Mouse (Mus musculus): ENCODE results near the gene Pth1r. TPM values are rescaled to one million over a fixed set of nuclear protein-coding genes. Genes with fewer than 3 reads are reported as not detected.
A peak's percentile ranks its signal among the peaks of the same experiment; 100 is the strongest.

Gene Pth1r
- polyA plus RNA-seq, 1 experiment from 2014 or later, result 9.3 TPM

DNA sequence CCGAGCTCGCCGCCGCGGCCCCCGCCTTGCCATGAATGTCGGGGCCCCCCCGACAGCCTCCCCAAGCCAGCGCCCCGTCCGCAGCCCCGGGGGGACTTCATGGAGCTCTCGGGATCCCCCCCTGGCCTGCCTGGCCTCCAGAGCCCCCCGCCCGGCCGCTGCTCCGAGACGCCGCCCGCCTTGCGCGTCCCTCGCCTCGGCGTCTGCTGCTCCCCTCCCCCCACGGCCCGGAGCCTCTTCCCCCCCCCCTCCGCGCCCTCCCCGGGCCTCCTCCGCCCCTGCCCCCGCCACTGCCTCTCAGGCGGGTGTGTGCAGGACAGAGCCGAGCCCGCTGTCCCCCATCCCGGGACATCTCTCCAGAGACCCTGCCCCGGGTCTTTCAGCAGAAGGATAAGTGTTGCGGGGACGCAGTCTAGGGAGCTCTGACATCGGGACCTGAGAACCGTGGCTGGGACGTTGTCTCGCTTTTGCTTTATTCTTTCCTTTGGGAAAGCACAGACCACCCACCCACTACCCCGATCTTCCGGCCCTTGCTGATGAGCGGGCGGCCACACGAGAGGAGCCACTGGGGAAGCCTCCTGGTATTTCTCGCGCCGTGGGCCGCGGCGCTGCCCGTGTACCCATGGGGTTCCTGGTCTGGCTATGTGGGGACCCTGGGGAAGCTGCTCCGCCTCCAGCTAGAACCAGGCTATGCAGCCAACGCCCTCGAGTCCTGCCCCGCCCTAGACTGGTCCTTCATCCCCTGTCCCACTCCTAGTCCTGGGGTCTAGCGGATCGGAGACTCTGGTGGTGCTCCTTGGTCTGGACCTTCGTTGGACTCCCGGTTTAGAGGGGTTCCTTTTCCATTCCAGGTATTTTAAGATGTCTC lies 3.3 kb downstream of the Pth1r start:
- 2% methylated on average over 46 of the region's 63 CpGs for WGBS
- H3K36me3 ChIP-seq (ENCODE audit: control insufficient read depth, insufficient read depth, low read length), result no peaks in the 10 kb centered on the region
- no peaks in the 10 kb centered on the region for H3K9me3 ChIP-seq (ENCODE audit: control insufficient read depth, low read length)
- peak overlapping the region; percentile 63 for H3K4me3 ChIP-seq (replicated peaks; ENCODE audit: low read depth, low read length)
- H3K9ac ChIP-seq (replicated peaks; ENCODE audit: low read length), result peak overlapping the region; percentile 68
- peak overlapping the region; percentile 94 for H3K4me2 ChIP-seq (ENCODE audit: low read length)
- peaks cover 10% of the 10 kb centered on the region; the same call in 1 of the 2 replicates for H3K27me3 ChIP-seq (ENCODE audit: control insufficient read depth, insufficient read depth, low read length)
- DNase-seq, result peak; percentile 62
- peak; percentile 49 for ATAC-seq (ENCODE audit: low FRiP score, low TSS enrichment)
- H3K4me1 ChIP-seq (ENCODE audit: control insufficient read depth, insufficient read depth, low read length), result peaks cover 6% of the 10 kb centered on the region; the same call in 1 of the 2 replicates
- no peak overlapping the region for H3K27ac ChIP-seq (replicated peaks; ENCODE audit: low read depth, low read length)

DNA sequence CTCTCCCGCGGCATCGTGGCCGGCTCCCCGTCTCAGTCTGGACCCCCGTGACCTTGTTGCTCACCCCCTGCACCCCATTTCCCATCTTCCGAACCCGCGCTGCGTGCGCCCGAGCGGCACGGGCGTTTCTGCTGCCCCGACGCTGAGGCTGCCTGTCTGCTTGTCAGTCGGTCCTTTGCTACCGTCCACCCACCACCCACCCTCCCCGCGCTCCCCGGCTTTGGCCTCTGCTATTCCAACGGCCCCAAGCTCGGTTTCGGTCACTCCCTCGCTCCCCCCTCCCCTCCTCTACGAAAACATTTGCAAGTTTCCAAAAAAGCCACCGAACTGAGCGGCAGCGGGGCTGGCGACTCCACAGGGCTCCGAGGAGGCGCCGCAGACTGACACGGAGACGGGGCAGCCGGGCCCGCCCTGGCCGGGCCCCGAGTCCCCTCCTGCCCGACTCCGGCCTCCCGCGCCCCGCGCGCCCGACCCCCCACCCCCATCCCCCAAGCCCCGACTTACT lies 3.9 kb downstream of the Pth1r start:
- WGBS, result under 1% methylated on average over 44 of the region's 49 CpGs
- Histone ChIP-seq H3K36me3 (ENCODE audit: control insufficient read depth, insufficient read depth, low read length) (no peaks in the 10 kb centered on the region), H3K4me2 (ENCODE audit: low read length) (peak overlapping the region; percentile 94), H3K27ac (replicated peaks; ENCODE audit: low read depth, low read length) (no peak overlapping the region), H3K27me3 (ENCODE audit: control insufficient read depth, insufficient read depth, low read length) (peaks cover 10% of the 10 kb centered on the region; the same call in 1 of the 2 replicates), H3K9me3 (ENCODE audit: control insufficient read depth, low read length) (no peaks in the 10 kb centered on the region), H3K9ac (replicated peaks; ENCODE audit: low read length) (peak overlapping the region; percentile 68), H3K4me1 (ENCODE audit: control insufficient read depth, insufficient read depth, low read length) (peaks cover 6% of the 10 kb centered on the region; the same call in 1 of the 2 replicates), H3K4me3 (replicated peaks; ENCODE audit: low read depth, low read length) (peak overlapping the region; percentile 63)
- peak; percentile 56 for ATAC-seq (ENCODE audit: low FRiP score, low TSS enrichment)
- DNase-seq, result peak; percentile 63

DNA sequence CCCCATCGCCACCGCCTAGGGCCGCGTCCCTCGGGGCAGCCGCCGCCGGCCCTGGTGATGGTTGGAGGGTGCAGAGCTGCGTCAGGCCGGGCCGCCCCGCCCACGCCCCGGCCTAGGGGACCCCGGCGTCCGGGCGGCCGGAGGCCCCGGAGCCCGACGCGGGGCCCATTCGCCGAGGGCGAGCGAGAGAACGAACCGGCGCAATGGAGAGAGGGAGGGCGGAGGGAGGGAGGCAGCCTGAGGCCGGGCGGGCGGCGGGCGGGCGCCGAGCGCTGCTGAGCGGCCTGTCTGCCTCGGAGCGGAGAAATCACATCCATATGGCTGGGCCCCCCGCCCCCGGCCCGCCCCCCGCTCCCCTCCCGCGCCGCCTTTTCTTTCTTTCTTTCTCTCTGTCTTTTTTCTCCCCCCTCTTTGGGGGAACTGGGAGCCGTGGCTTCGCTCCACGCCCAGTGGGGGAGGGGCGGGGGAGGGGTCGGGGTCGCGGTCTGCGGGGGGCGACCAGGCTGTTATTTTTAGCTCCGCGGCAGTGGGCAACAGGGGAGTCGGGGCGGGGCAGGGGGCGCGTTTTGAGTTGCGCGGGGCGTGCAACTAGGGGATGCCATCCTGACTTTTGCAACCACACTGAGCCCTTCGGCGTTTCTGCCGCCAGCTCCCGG lies 4.5 kb downstream of the Pth1r start:
- peaks cover 10% of the 10 kb centered on the region; the same call in 1 of the 2 replicates for H3K27me3 ChIP-seq (ENCODE audit: control insufficient read depth, insufficient read depth, low read length)
- WGBS, result under 1% methylated on average over 56 of the region's 71 CpGs
- DNase-seq (peak; percentile 73), ATAC-seq (ENCODE audit: low FRiP score, low TSS enrichment) (peak; percentile 66)
- no peaks in the 10 kb centered on the region for H3K36me3 ChIP-seq (ENCODE audit: control insufficient read depth, insufficient read depth, low read length)
- peak overlapping the region; percentile 94 for H3K4me2 ChIP-seq (ENCODE audit: low read length)
- H3K9me3 ChIP-seq (ENCODE audit: control insufficient read depth, low read length), result no peaks in the 10 kb centered on the region
- H3K27ac ChIP-seq (replicated peaks; ENCODE audit: low read depth, low read length), result no peak overlapping the region
- peak overlapping the region; percentile 68 for H3K9ac ChIP-seq (replicated peaks; ENCODE audit: low read length)
- peaks cover 6% of the 10 kb centered on the region; the same call in 1 of the 2 replicates for H3K4me1 ChIP-seq (ENCODE audit: control insufficient read depth, insufficient read depth, low read length)
- H3K4me3 ChIP-seq (replicated peaks; ENCODE audit: low read depth, low read length), result peak overlapping the region; percentile 63

DNA sequence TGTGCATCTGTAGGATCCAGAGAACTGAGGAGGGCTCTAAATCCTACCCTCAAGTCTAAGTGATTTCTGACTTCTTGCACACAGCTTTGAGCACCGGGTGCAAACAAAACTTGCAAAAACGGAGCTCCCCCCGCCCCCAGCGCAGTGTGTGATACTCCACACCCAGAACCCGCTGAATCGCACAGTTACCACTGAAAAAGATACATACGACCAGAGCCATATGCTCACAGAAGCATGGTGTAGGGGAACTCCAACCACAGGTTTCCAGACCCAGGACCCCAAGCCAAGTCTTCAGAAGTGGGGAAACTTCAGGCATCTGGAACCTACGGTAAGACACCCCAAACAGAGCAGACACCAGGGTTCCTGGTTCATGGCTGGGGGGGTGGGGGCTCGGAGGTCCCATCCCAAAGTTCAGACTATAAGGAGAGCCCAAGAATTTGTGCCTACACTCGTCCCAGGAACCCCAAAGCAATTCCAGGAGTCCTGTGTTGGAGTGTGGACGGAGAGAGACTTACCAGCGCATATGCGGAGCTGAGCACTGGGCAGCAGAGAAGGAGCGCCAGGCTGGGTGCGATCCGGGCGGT lies 5.1 kb downstream of the Pth1r start, which contains the start of gene Myl3:
Gene Myl3, plus strand, starts transcription at position 151 of the 584 bp plus-strand sequence.
- DNase-seq (no peak), ATAC-seq (ENCODE audit: low FRiP score, low TSS enrichment) (no peak)
- peaks cover 10% of the 10 kb centered on the region; the same call in 1 of the 2 replicates for H3K27me3 ChIP-seq (ENCODE audit: control insufficient read depth, insufficient read depth, low read length)
- WGBS, result 2% methylated on average over 17 of the region's 17 CpGs
- peak within 1 kb of the TSS; percentile 63 for H3K4me3 ChIP-seq (replicated peaks; ENCODE audit: low read depth, low read length)
- H3K9ac ChIP-seq (replicated peaks; ENCODE audit: low read length), result peak within 1 kb of the TSS; percentile 68
- H3K9me3 ChIP-seq (ENCODE audit: control insufficient read depth, low read length), result no peaks in the 10 kb centered on the region
- H3K4me2 ChIP-seq (ENCODE audit: low read length), result peak within 1 kb of the TSS; percentile 94
- H3K27ac ChIP-seq (replicated peaks; ENCODE audit: low read depth, low read length), result no peak within 1 kb of the TSS
- H3K36me3 ChIP-seq (ENCODE audit: control insufficient read depth, insufficient read depth, low read length), result no peaks in the 10 kb centered on the region
- peaks cover 6% of the 10 kb centered on the region; the same call in 1 of the 2 replicates for H3K4me1 ChIP-seq (ENCODE audit: control insufficient read depth, insufficient read depth, low read length)

DNA sequence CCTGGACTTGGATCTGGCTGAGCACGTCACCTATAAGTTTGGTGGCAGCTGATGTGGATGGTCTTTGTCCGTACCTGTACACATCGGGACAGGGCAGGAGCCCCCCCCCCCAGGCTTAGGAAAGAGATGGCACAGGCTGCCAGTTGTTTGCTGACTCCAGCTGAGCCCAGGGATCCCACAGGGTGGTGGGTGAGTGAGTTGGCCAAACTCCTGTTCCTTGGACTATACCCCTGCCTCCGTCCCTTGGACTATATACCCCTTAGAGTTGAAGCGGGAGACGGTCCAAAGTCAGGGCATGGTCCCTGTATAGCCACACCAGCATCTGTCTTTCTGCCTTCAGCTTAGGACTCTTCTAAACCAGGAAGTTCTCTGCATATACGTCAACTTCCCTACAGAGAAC lies 7.0 kb downstream of the Pth1r start:
- WGBS, result 92% methylated on average over 7 of the region's 7 CpGs
- peaks cover 10% of the 10 kb centered on the region; the same call in 1 of the 2 replicates for H3K27me3 ChIP-seq (ENCODE audit: control insufficient read depth, insufficient read depth, low read length)
- H3K4me2 ChIP-seq (ENCODE audit: low read length), result no peak overlapping the region
- peaks cover 6% of the 10 kb centered on the region; the same call in 1 of the 2 replicates for H3K4me1 ChIP-seq (ENCODE audit: control insufficient read depth, insufficient read depth, low read length)
- H3K27ac ChIP-seq (replicated peaks; ENCODE audit: low read depth, low read length), result no peak overlapping the region
- ATAC-seq (ENCODE audit: low FRiP score, low TSS enrichment) (no peak), DNase-seq (no peak)
- H3K36me3 ChIP-seq (ENCODE audit: control insufficient read depth, insufficient read depth, low read length), result no peaks in the 10 kb centered on the region
- H3K9ac ChIP-seq (replicated peaks; ENCODE audit: low read length), result no peak overlapping the region
- H3K4me3 ChIP-seq (replicated peaks; ENCODE audit: low read depth, low read length), result no peak overlapping the region
- no peaks in the 10 kb centered on the region for H3K9me3 ChIP-seq (ENCODE audit: control insufficient read depth, low read length)

DNA sequence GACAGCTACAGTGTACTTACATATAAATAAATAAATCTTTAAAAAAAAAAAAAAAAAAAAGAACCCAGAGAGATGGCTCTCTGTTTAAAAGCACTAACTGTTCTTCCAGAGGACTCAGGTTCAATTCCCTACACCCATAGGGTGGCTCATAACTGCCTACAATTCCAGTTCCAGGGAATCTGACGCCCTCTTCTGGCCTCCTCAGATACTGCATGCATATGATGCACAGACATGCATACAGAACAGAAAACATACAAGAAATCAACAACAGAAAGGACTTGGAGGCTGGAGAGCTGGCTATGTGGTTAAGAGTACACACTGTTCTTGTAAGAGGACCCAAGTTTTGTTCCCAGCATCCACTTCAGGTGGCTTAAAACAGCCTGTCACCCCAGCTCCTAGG lies 8.9 kb downstream of the Pth1r start:
- DNase-seq, result no peak
- WGBS, result 27% methylated on average over 1 of the region's 1 CpGs
- Histone ChIP-seq H3K9me3 (ENCODE audit: control insufficient read depth, low read length) (no peaks in the 10 kb centered on the region), H3K27me3 (ENCODE audit: control insufficient read depth, insufficient read depth, low read length) (peaks cover 7% of the 10 kb centered on the region; the same call in 1 of the 2 replicates), H3K4me1 (ENCODE audit: control insufficient read depth, insufficient read depth, low read length) (peaks cover 10% of the 10 kb centered on the region), H3K36me3 (ENCODE audit: control insufficient read depth, insufficient read depth, low read length) (no peaks in the 10 kb centered on the region), H3K4me2 (ENCODE audit: low read length) (no peak overlapping the region), H3K4me3 (replicated peaks; ENCODE audit: low read depth, low read length) (no peak overlapping the region), H3K9ac (replicated peaks; ENCODE audit: low read length) (no peak overlapping the region), H3K27ac (replicated peaks; ENCODE audit: low read depth, low read length) (no peak overlapping the region)
- no peak for ATAC-seq (ENCODE audit: low FRiP score, low TSS enrichment)

DNA sequence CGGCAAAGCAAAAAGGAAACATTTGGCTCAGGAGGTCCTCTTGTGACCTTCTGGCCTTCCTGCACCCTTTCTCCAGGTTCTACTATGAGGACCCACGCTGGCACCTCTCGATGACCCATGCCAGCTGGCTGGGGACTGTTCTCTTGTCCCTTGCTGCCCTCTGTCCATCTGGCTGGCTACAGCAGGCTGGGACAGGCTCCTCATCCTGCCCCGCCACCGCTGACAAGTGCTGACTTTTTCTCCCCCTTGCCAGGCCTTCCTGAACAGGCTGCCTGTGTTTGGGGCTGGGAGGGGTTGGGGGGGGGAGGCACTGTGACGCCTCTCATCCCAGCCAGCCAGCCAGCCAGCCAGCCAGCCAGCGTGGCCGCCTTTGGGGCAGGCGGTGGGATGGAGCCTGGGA lies 10.6 kb downstream of the Pth1r start:
- no peak for DNase-seq
- Histone ChIP-seq H3K27ac (replicated peaks; ENCODE audit: low read depth, low read length) (no peak overlapping the region), H3K9me3 (ENCODE audit: control insufficient read depth, low read length) (no peaks in the 10 kb centered on the region), H3K9ac (replicated peaks; ENCODE audit: low read length) (no peak overlapping the region), H3K4me2 (ENCODE audit: low read length) (no peak overlapping the region), H3K27me3 (ENCODE audit: control insufficient read depth, insufficient read depth, low read length) (peaks cover 7% of the 10 kb centered on the region; the same call in 1 of the 2 replicates), H3K4me3 (replicated peaks; ENCODE audit: low read depth, low read length) (no peak overlapping the region), H3K4me1 (ENCODE audit: control insufficient read depth, insufficient read depth, low read length) (peaks cover 13% of the 10 kb centered on the region; the same call in 1 of the 2 replicates), H3K36me3 (ENCODE audit: control insufficient read depth, insufficient read depth, low read length) (no peaks in the 10 kb centered on the region)
- WGBS, result 47% methylated on average over 9 of the region's 9 CpGs
- ATAC-seq (ENCODE audit: low FRiP score, low TSS enrichment), result no peak

DNA sequence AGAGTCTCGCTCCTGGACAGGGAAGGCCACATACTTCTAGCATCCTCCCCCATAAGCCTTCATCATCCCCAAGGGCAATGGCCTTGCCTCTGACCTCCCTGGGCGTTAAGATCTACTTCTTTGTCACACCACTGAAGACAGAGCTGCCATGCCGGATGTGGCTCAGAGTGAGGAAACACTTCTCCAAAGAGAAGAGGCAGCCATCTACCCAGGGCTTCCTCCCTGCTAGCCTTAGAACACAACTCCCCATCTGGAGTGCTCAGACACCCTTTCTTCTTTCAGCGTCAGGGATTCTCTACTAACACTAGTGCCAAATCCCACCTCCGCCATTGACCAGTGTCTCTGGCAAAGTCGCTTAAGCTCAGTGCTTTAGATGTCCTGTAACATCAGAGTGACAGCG lies 12.8 kb downstream of the Pth1r start:
- no peaks in the 10 kb centered on the region for H3K9me3 ChIP-seq (ENCODE audit: control insufficient read depth, low read length)

More for the DNA sequence above, 12.8 kb downstream of the Pth1r start:
- no peaks in the 10 kb centered on the region for H3K36me3 ChIP-seq (ENCODE audit: control insufficient read depth, insufficient read depth, low read length)
- H3K4me1 ChIP-seq (ENCODE audit: control insufficient read depth, insufficient read depth, low read length), result peaks cover 13% of the 10 kb centered on the region; the same call in 1 of the 2 replicates
- peaks cover 7% of the 10 kb centered on the region; the same call in 1 of the 2 replicates for H3K27me3 ChIP-seq (ENCODE audit: control insufficient read depth, insufficient read depth, low read length)
- DNase-seq, result no peak
- ATAC-seq (ENCODE audit: low FRiP score, low TSS enrichment), result no peak
- no peak overlapping the region for H3K27ac ChIP-seq (replicated peaks; ENCODE audit: low read depth, low read length)
- H3K9ac ChIP-seq (replicated peaks; ENCODE audit: low read length), result no peak overlapping the region
- H3K4me2 ChIP-seq (ENCODE audit: low read length), result no peak overlapping the region
- no peak overlapping the region for H3K4me3 ChIP-seq (replicated peaks; ENCODE audit: low read depth, low read length)
- 78% methylated on average over 7 of the region's 7 CpGs for WGBS
